Mouse (Mus musculus) MEL (cell line): ENCODE measurements around the gene Smtn. TPM values are rescaled to one million over a fixed set of nuclear protein-coding genes. Genes with fewer than 3 reads are reported as not detected.

Experiments used
- DNase-seq: peaks from one replicate; pipeline ENCODE4 v3.0.0; 2011; ENCODE audit warnings: low read depth, low spot score
- H3K27ac ChIP-seq: 2 replicates; pipeline ENCODE4 v1.5.1; 2012; ENCODE audit warnings: low read depth, mild to moderate bottlenecking, control low read depth, low read length, moderate library complexity; ENCODE audit not compliant: control insufficient read depth
- H3K27me3 ChIP-seq, 2 experiments: fragments of 150-350 bp in 1 of 2; sonication (generic) in 1 of 2; 2 replicates each; pipeline ENCODE4 v1.6.1; 2012; ENCODE audit warnings: low read length in 2 of 2, mild to moderate bottlenecking in 2 of 2, improper control_type of control experiment in 1 of 2, moderate library complexity in 1 of 2; ENCODE audit not compliant: insufficient read depth in 2 of 2, control insufficient read depth in 1 of 2
- H3K36me3 ChIP-seq, 2 experiments: 2 replicates each; pipeline ENCODE4 v1.6.1; 2012 to 2014; ENCODE audit warnings: low read length in 2 of 2, improper control_type of control experiment in 1 of 2, inconsistent platforms in 1 of 2, mild to moderate bottlenecking in 1 of 2; ENCODE audit not compliant: insufficient read depth in 2 of 2, control insufficient read depth in 1 of 2
- H3K4me1 ChIP-seq, 2 experiments: fragments of 150-350 bp in 1 of 2; sonication (generic) in 1 of 2; 2 replicates each; pipeline ENCODE4 v1.6.1; 2012; ENCODE audit warnings: low read length in 2 of 2, improper control_type of control experiment in 1 of 2, mild to moderate bottlenecking in 1 of 2; ENCODE audit not compliant: insufficient read depth in 2 of 2, control insufficient read depth in 1 of 2
- H3K4me3 ChIP-seq, 2 experiments: fragments of 150-350 bp in 1 of 2; sonication (generic) in 1 of 2; 2 replicates each; pipeline ENCODE4 v1.5.1; 2012; ENCODE audit warnings: low read depth in 2 of 2, low read length in 2 of 2, mild to moderate bottlenecking in 2 of 2, moderate library complexity in 2 of 2, control low read depth in 1 of 2, improper control_type of control experiment in 1 of 2; ENCODE audit not compliant: control insufficient read depth in 1 of 2, insufficient read depth in 1 of 2
- H3K79me2 ChIP-seq: 2 replicates; pipeline ENCODE4 v1.6.1; 2012; ENCODE audit warnings: mild to moderate bottlenecking, low read length, moderate library complexity; ENCODE audit not compliant: control insufficient read depth, poor library complexity, insufficient read depth
- H3K9ac ChIP-seq: 2 replicates; pipeline ENCODE4 v1.6.1; 2012; ENCODE audit warnings: low read depth, mild to moderate bottlenecking, control low read depth, low read length, moderate library complexity; ENCODE audit not compliant: control insufficient read depth, poor library complexity, severe bottlenecking
- H3K9me3 ChIP-seq: fragments of 150-350 bp; sonication (generic); replicated peaks from 2 replicates; pipeline ENCODE4 v1.6.1; 2012; ENCODE audit warnings: mild to moderate bottlenecking, low read length, improper control_type of control experiment, moderate library complexity; ENCODE audit not compliant: insufficient read depth
- CHD1 ChIP-seq: IDR thresholded peaks from 2 replicates; pipeline ENCODE4 v1.6.1; 2012; ENCODE audit warnings: low read depth, mild to moderate bottlenecking, inconsistent platforms, low read length, improper control_type of control experiment
- CTCF ChIP-seq, 3 experiments: IDR thresholded peaks in 2 of 3; conservative IDR thresholded peaks in 1 of 3; 2 replicates each; pipeline ENCODE4 v1.5.1; 2011 to 2012; ENCODE audit warnings: low read length in 3 of 3, low read depth in 2 of 3, mild to moderate bottlenecking in 2 of 3, improper control_type of control experiment in 1 of 3, inconsistent platforms in 1 of 3, mixed read lengths in 1 of 3, moderate library complexity in 1 of 3; ENCODE audit not compliant: control insufficient read depth in 1 of 3, insufficient read depth in 1 of 3, poor library complexity in 1 of 3, severe bottlenecking in 1 of 3
- ELF1 ChIP-seq: IDR thresholded peaks from 2 replicates; pipeline ENCODE4 v1.6.1; 2014; ENCODE audit warnings: low read depth, mild to moderate bottlenecking, inconsistent platforms, low read length, improper control_type of control experiment, moderate library complexity
- ETS1 ChIP-seq: IDR thresholded peaks from 2 replicates; pipeline ENCODE4 v1.6.1; 2012; ENCODE audit warnings: low read depth, mild to moderate bottlenecking, inconsistent platforms, low read length, improper control_type of control experiment, moderate library complexity
- GABPA ChIP-seq: IDR thresholded peaks from 2 replicates; pipeline ENCODE4 v1.6.1; 2012; ENCODE audit warnings: low read depth, mild to moderate bottlenecking, inconsistent platforms, low read length, improper control_type of control experiment, moderate library complexity
- GATA1 ChIP-seq: IDR thresholded peaks from 2 replicates; pipeline ENCODE4 v1.6.1; 2011; ENCODE audit warnings: low read depth, low read length, improper control_type of control experiment
- HCFC1 ChIP-seq: IDR thresholded peaks from 2 replicates; pipeline ENCODE4 v1.6.1; 2012; ENCODE audit warnings: low read depth, mild to moderate bottlenecking, inconsistent platforms, low read length, improper control_type of control experiment, moderate library complexity
- KAT2A ChIP-seq: conservative IDR thresholded peaks from 2 replicates; pipeline ENCODE4 v1.6.1; 2012; ENCODE audit warnings: low read depth, low read length, improper control_type of control experiment, inconsistent platforms
- MAX ChIP-seq: IDR thresholded peaks from 2 replicates; pipeline ENCODE4 v1.6.1; 2011; ENCODE audit warnings: low read length, improper control_type of control experiment
- MAZ ChIP-seq: IDR thresholded peaks from 2 replicates; pipeline ENCODE4 v1.6.1; 2012; ENCODE audit warnings: low read depth, mild to moderate bottlenecking, inconsistent platforms, low read length, improper control_type of control experiment
- MEF2A ChIP-seq: IDR thresholded peaks from 2 replicates; pipeline ENCODE4 v1.6.1; 2014; ENCODE audit warnings: low read depth, mild to moderate bottlenecking, inconsistent platforms, low read length, improper control_type of control experiment; ENCODE audit not compliant: poor library complexity, insufficient replicate concordance, severe bottlenecking; ENCODE audit errors: extremely low read depth
- MXI1 ChIP-seq: IDR thresholded peaks from 2 replicates; pipeline ENCODE4 v1.6.1; 2011; ENCODE audit warnings: mild to moderate bottlenecking, low read depth, low read length, improper control_type of control experiment
- MYB ChIP-seq: IDR thresholded peaks from 2 replicates; pipeline ENCODE4 v1.6.1; 2011; ENCODE audit warnings: mild to moderate bottlenecking, low read depth, low read length, improper control_type of control experiment
- MYC ChIP-seq: IDR thresholded peaks from 2 replicates; pipeline ENCODE4 v1.6.1; 2011; ENCODE audit warnings: low read depth, mild to moderate bottlenecking, low read length, improper control_type of control experiment, moderate library complexity
- NELFE ChIP-seq: IDR thresholded peaks from 2 replicates; pipeline ENCODE4 v1.6.1; 2011; ENCODE audit warnings: low read depth, low read length, improper control_type of control experiment
- NRF1 ChIP-seq: IDR thresholded peaks from 2 replicates; pipeline ENCODE4 v1.6.1; 2014; ENCODE audit warnings: low read depth, mild to moderate bottlenecking, inconsistent platforms, low read length, improper control_type of control experiment, moderate library complexity; ENCODE audit not compliant: poor library complexity, insufficient read depth, severe bottlenecking
- POLR2AphosphoS5 ChIP-seq: IDR thresholded peaks from 2 replicates; pipeline ENCODE4 v1.6.1; 2012; ENCODE audit warnings: low read depth, borderline replicate concordance, mild to moderate bottlenecking, inconsistent platforms, low read length, moderate library complexity, mixed read lengths
- RAD21 ChIP-seq: IDR thresholded peaks from 2 replicates; pipeline ENCODE4 v1.6.1; 2011; ENCODE audit warnings: mild to moderate bottlenecking, low read depth, low read length, improper control_type of control experiment
- RCOR1 ChIP-seq: IDR thresholded peaks from 2 replicates; pipeline ENCODE4 v1.6.1; 2012; ENCODE audit warnings: low read depth, mild to moderate bottlenecking, inconsistent platforms, low read length, improper control_type of control experiment
- SIN3A ChIP-seq: IDR thresholded peaks from 2 replicates; pipeline ENCODE4 v1.6.1; 2012; ENCODE audit warnings: low read length, improper control_type of control experiment, inconsistent platforms
- TBP ChIP-seq: IDR thresholded peaks from 2 replicates; pipeline ENCODE4 v1.8.0; 2011; ENCODE audit warnings: low read depth, low read length, improper control_type of control experiment
- USF1 ChIP-seq: IDR thresholded peaks from 2 replicates; pipeline ENCODE4 v1.6.1; 2014; ENCODE audit warnings: low read depth, mild to moderate bottlenecking, inconsistent platforms, low read length, improper control_type of control experiment, moderate library complexity
- USF2 ChIP-seq, 2 experiments: IDR thresholded peaks; 2 replicates each; pipeline ENCODE4 v1.6.1; 2011 to 2012; ENCODE audit warnings: improper control_type of control experiment in 2 of 2, low read length in 2 of 2, borderline replicate concordance in 1 of 2, inconsistent platforms in 1 of 2, low read depth in 1 of 2, mild to moderate bottlenecking in 1 of 2; ENCODE audit not compliant: insufficient read depth in 1 of 2
- ZC3H11A ChIP-seq: IDR thresholded peaks from 2 replicates; pipeline ENCODE4 v1.6.1; 2012; ENCODE audit warnings: low read depth, mild to moderate bottlenecking, inconsistent platforms, low read length, improper control_type of control experiment
- ZMIZ1 ChIP-seq: IDR thresholded peaks from 2 replicates; pipeline ENCODE4 v1.6.1; 2012; ENCODE audit warnings: low read depth, mild to moderate bottlenecking, inconsistent platforms, low read length, improper control_type of control experiment, moderate library complexity
- ZNF384 ChIP-seq: IDR thresholded peaks from 2 replicates; pipeline ENCODE4 v1.6.1; 2012; ENCODE audit warnings: low read depth, mild to moderate bottlenecking, inconsistent platforms, low read length, improper control_type of control experiment
- polyA plus RNA-seq, 2 experiments: library from polyadenylated mRNA; stranded (reverse) in 1 of 2; unstranded in 1 of 2; fragments of >175 nt in 1 of 2; fragments of >200 nt in 1 of 2; gene quantifications; 2 replicates each; pipeline versions ENCODE4 v1.2.1 to v1.2.4; 2012; ENCODE audit warnings: low replicate concordance in 2 of 2, low read depth in 1 of 2; ENCODE audit not compliant: insufficient read length in 2 of 2, insufficient read depth in 1 of 2, missing spikeins in 1 of 2
- total RNA-seq: library from RNA; depleted of rRNA; stranded (reverse); fragments of 300-350 nt; gene quantifications from 2 replicates; pipeline ENCODE4 v1.2.3, GENCODE M21; 2012

The Smtn gene
- total and polyA plus RNA-seq, 3 experiments = 203 to 370 TPM; not detected in 1

GRCm38 (mm10) chr11:3510321-3510720 is 30.1 kb downstream of the Smtn start (continued):
- TF ChIP-seq USF2 (IDR thresholded peaks at IDR 0.05; ENCODE audit: borderline replicate concordance in 1 of 2, insufficient read depth in 1 of 2, low read depth in 1 of 2, low read length in 2 of 2) = no peak
- TF ChIP-seq ETS1 = peak; percentile 58
- TF ChIP-seq MEF2A = no peak
- no peak for TF ChIP-seq USF1
- 0 out of 2 replicates have a peak, but pooled peaks have one; percentile 54 for TF ChIP-seq TBP
- no peak for TF ChIP-seq MYC
- no peak for TF ChIP-seq ZMIZ1
- no peak for TF ChIP-seq HCFC1
- TF ChIP-seq KAT2A = no peak
- TF ChIP-seq GABPA = no peak
- no peak for TF ChIP-seq CTCF (IDR thresholded peaks at IDR 0.05 in 2 of 3, conservative IDR thresholded peaks at IDR 0.05 in 1 of 3; ENCODE audit: control insufficient read depth in 1 of 3, insufficient read depth in 1 of 3, low read depth in 2 of 3, low read length in 3 of 3, poor library complexity in 1 of 3, severe bottlenecking in 1 of 3)
- TF ChIP-seq NRF1 = no peak
- TF ChIP-seq MXI1 = peak; percentile 44; the same call in 1 of the 2 replicates
- TF ChIP-seq CHD1 = no peak
- peak; percentile 52; the same call in 1 of the 2 replicates for TF ChIP-seq RCOR1
- TF ChIP-seq ELF1 = no peak
- no peak for TF ChIP-seq ZC3H11A
- no peak for TF ChIP-seq SIN3A
- no peak for TF ChIP-seq NELFE

- peaks cover 0 to 25% of the 10 kb centered on the region in 2 experiments; a peak in 2 of 4 replicates for H3K36me3 ChIP-seq
- TF ChIP-seq RAD21 (no peak), MEF2A (no peak), TBP (no peak), POLR2AphosphoS5 (no peak), GATA1 (no peak), MAX (no peak), CTCF (IDR thresholded peaks at IDR 0.05 in 2 of 3, conservative IDR thresholded peaks at IDR 0.05 in 1 of 3; ENCODE audit: control insufficient read depth in 1 of 3, insufficient read depth in 1 of 3, low read depth in 2 of 3, low read length in 3 of 3, poor library complexity in 1 of 3, severe bottlenecking in 1 of 3) (no peak), RCOR1 (no peak), MYB (no peak), ZNF384 (no peak), MAZ (no peak), MXI1 (no peak)
- TF ChIP-seq, all 39 proteins: peak for 0
- H3K4me3 ChIP-seq = no peak overlapping the region
- no peak overlapping the region for H3K9ac ChIP-seq
- peaks cover 12 to 28% of the 10 kb centered on the region in 2 experiments for H3K4me1 ChIP-seq
- H3K9me3 ChIP-seq = no peaks in the 10 kb centered on the region
- no peaks in the 10 kb centered on the region for H3K27me3 ChIP-seq
- peak; percentile 18 for DNase-seq
- no peaks in the 10 kb centered on the region for H3K79me2 ChIP-seq
- H3K27ac ChIP-seq = no peak overlapping the region
Measured at GRCm38 (mm10) chr11:3509181-3510085, 31.0 kb downstream of the Smtn start.
